Mouse (Mus musculus) hindbrain, embryonic 13.5 days (tissue): Measurements from ENCODE around the gene Srcin1. TPM values are rescaled to one million over a fixed set of nuclear protein-coding genes. Genes with fewer than 3 reads are reported as not detected.

ENCODE experiments used
- ATAC-seq: fragments of 200-750 bp; cut with Nextera tagmentation; 2 replicates; pipeline ENCODE4 v1.8.0; 2017; ENCODE audit warnings: moderate TSS enrichment; ENCODE audit not compliant: low FRiP score
- H3K27ac ChIP-seq: fragments of 300-500 bp; sonication (generic); 2 replicates; pipeline ENCODE4 v1.5.1; 2015; ENCODE audit warnings: inconsistent platforms, mild to moderate bottlenecking, moderate library complexity
- H3K27me3 ChIP-seq: fragments of 300-500 bp; sonication (generic); 2 replicates; pipeline ENCODE4 v1.6.1; 2015; ENCODE audit warnings: mild to moderate bottlenecking, inconsistent platforms
- H3K36me3 ChIP-seq: fragments of 300-500 bp; sonication (generic); 2 replicates; pipeline ENCODE4 v1.6.1; 2015; ENCODE audit warnings: mild to moderate bottlenecking, inconsistent platforms
- H3K4me1 ChIP-seq: fragments of 300-500 bp; sonication (generic); replicated peaks from 2 replicates; pipeline ENCODE4 v1.6.1; 2015; ENCODE audit warnings: inconsistent platforms
- H3K4me2 ChIP-seq: fragments of 300-500 bp; sonication (generic); 2 replicates; pipeline ENCODE4 v1.6.1; 2015; ENCODE audit warnings: inconsistent platforms, mild to moderate bottlenecking, moderate library complexity
- H3K4me3 ChIP-seq: fragments of 300-500 bp; sonication (generic); 2 replicates; pipeline ENCODE4 v1.5.1; 2015; ENCODE audit warnings: mild to moderate bottlenecking, inconsistent platforms
- H3K9ac ChIP-seq: fragments of 300-500 bp; sonication (generic); 2 replicates; pipeline ENCODE4 v1.6.1; 2015; ENCODE audit warnings: mild to moderate bottlenecking, inconsistent platforms
- H3K9me3 ChIP-seq: fragments of 300-500 bp; sonication (generic); 2 replicates; pipeline ENCODE4 v1.6.1; 2016; ENCODE audit warnings: inconsistent platforms
- WGBS: fragments of 180-500 bp; shearing (Covaris S2); methylation state at CpG from one replicate; pipeline ENCODE4 v1.1.7; 2015; 5-methylcytosine and 5-hydroxymethylcytosine counted together
- polyA plus RNA-seq: library from polyadenylated mRNA; unstranded; fragments of >200 nt; fragmentation: Nextera tagmentation; extraction: Ambion mirVana; gene quantifications from 2 replicates; pipeline ENCODE4 v1.2.1, GENCODE M21; 2015

Srcin1 gene
- polyA plus RNA-seq, 1 experiment from 2014 or later, result 7.0 TPM

- no peak overlapping the region; the same call in 1 of the 2 replicates for H3K27ac ChIP-seq
- no peak for ATAC-seq
- no peak overlapping the region for H3K4me2 ChIP-seq
- H3K27me3 ChIP-seq, result no peaks in the 10 kb centered on the region
- WGBS, result 53% methylated on average over 5 of the region's 5 CpGs
- no peak overlapping the region for H3K4me3 ChIP-seq
- no peaks in the 10 kb centered on the region for H3K9me3 ChIP-seq
- H3K36me3 ChIP-seq, result no peaks in the 10 kb centered on the region
- H3K9ac ChIP-seq, result no peak overlapping the region
- peaks cover 23% of the 10 kb centered on the region for H3K4me1 ChIP-seq
Measured at GRCm38 (mm10) chr11:97509058-97509457, 66.9 kb downstream of the Srcin1 start.

- Histone ChIP-seq H3K9ac (no peak overlapping the region), H3K4me3 (no peak overlapping the region), H3K9me3 (no peaks in the 10 kb centered on the region), H3K36me3 (no peaks in the 10 kb centered on the region), H3K27me3 (no peaks in the 10 kb centered on the region), H3K27ac (no peak overlapping the region), H3K4me1 (peaks cover 23% of the 10 kb centered on the region), H3K4me2 (no peak overlapping the region)
- WGBS, result 81% methylated on average over 3 of the region's 3 CpGs
- no peak for ATAC-seq
Measured at GRCm38 (mm10) chr11:97508198-97508597, 67.8 kb downstream of the Srcin1 start.

DNA sequence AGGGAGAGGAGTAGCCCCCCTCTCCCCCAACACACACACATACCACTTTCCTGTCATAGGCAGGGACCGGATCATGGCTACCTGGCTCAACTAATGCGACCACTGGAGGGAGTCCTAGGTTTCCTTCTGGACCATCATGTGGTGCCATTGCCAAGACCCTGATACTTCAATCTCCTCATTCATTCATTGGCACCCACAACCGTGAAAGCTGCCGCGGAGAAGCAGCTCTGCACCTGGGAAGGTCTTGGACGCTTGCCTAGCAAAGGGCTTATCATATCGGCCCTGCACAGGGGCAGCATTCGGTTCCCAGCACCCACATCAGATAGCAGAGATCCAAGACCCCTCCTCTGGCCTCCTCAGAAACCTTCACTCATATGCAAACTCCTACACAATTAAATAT, 69.7 kb downstream of the Srcin1 start:
- H3K9me3 ChIP-seq, result no peaks in the 10 kb centered on the region
- no peaks in the 10 kb centered on the region for H3K36me3 ChIP-seq
- no peak overlapping the region for H3K9ac ChIP-seq
- peaks cover 19% of the 10 kb centered on the region for H3K4me1 ChIP-seq
- WGBS, result 55% methylated on average over 8 of the region's 8 CpGs
- no peak for ATAC-seq
- H3K4me3 ChIP-seq, result no peak overlapping the region
- H3K4me2 ChIP-seq, result no peak overlapping the region
- H3K27ac ChIP-seq, result no peak overlapping the region
- H3K27me3 ChIP-seq, result peaks cover 16% of the 10 kb centered on the region

GRCm38 (mm10) chr11:97505784-97506183, 70.2 kb downstream of the Srcin1 start:
- Histone ChIP-seq H3K36me3 (no peaks in the 10 kb centered on the region), H3K4me2 (no peak overlapping the region), H3K9ac (no peak overlapping the region), H3K9me3 (no peaks in the 10 kb centered on the region), H3K27me3 (peaks cover 21% of the 10 kb centered on the region), H3K4me1 (peaks cover 19% of the 10 kb centered on the region), H3K27ac (no peak overlapping the region), H3K4me3 (no peak overlapping the region)
- 80% methylated on average over 4 of the region's 4 CpGs for WGBS
- no peak for ATAC-seq

GRCm38 (mm10) chr11:97502846-97503245, 73.1 kb downstream of the Srcin1 start:
- H3K9me3 ChIP-seq, result no peaks in the 10 kb centered on the region
- H3K27me3 ChIP-seq, result peaks cover 51% of the 10 kb centered on the region
- H3K4me2 ChIP-seq, result no peak overlapping the region
- no peak overlapping the region for H3K9ac ChIP-seq
- no peak overlapping the region for H3K27ac ChIP-seq
- peaks cover 17% of the 10 kb centered on the region for H3K4me1 ChIP-seq
- peaks cover 5% of the 10 kb centered on the region; the same call in 1 of the 2 replicates for H3K36me3 ChIP-seq
- 73% methylated on average over 4 of the region's 4 CpGs for WGBS
- H3K4me3 ChIP-seq, result no peak overlapping the region
- ATAC-seq, result no peak

DNA sequence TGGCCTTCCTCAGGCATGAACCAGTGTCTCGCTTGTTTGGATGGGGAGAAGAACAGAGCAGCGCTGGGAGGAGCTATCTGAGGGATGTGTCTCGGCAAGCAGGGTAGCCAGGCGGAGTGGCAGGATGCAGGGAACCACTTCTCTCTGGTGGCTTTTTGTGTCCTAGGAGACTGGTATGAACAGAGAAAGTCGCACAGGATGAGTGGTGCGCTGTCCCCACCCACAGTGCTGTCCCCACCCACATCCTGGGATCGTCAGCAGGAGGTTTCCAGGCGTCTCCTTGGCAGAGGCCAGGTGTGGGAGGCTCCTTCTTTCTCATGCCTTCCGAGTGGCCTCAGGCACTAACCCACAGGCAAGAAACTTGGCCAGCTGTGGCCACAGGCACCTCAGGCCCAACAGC, 73.6 kb downstream of the Srcin1 start:
- WGBS, result 40% methylated on average over 9 of the region's 9 CpGs
- Histone ChIP-seq H3K36me3 (peaks cover 10% of the 10 kb centered on the region), H3K4me1 (peaks cover 17% of the 10 kb centered on the region), H3K9me3 (no peaks in the 10 kb centered on the region), H3K4me3 (no peak overlapping the region), H3K4me2 (no peak overlapping the region), H3K9ac (no peak overlapping the region), H3K27ac (no peak overlapping the region), H3K27me3 (peaks cover 55% of the 10 kb centered on the region)
- ATAC-seq, result no peak

DNA sequence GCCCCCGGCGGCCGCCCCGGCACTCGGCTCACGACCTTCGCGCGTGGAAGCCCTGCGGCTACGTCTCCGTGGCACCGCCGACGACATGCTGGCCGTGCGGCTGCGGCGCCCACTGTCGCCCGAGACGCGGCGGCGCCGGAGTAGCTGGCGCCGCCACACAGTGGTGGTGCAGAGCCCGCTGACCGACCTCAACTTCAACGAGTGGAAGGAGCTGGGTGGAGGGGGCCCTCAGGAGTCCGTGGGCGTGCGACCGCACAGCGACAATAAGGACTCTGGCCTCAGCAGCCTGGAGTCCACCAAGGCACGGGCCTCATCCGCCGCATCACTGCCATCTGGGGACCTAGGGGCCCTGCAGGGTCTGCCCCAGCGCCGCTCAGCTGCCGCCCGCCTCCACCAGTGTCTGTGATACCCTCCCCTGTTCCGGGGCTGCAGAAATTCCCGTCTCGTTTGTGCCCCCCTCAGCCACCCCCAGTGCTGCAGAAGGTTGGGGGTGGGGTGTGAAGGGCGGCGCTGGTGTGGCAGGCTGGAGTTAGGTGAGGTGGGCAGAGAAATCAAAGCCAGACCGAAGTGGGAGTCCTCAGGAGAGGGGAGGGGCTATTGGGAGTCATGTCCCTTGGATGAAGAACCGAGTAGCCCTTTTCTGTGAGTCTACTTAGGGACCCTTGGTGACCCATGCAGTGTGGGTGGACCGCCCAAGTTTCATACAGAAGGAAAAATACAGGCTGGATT, 75.1 kb downstream of the Srcin1 start:
- ATAC-seq, result peak; percentile 50; the same call in 1 of the 2 replicates

DNA sequence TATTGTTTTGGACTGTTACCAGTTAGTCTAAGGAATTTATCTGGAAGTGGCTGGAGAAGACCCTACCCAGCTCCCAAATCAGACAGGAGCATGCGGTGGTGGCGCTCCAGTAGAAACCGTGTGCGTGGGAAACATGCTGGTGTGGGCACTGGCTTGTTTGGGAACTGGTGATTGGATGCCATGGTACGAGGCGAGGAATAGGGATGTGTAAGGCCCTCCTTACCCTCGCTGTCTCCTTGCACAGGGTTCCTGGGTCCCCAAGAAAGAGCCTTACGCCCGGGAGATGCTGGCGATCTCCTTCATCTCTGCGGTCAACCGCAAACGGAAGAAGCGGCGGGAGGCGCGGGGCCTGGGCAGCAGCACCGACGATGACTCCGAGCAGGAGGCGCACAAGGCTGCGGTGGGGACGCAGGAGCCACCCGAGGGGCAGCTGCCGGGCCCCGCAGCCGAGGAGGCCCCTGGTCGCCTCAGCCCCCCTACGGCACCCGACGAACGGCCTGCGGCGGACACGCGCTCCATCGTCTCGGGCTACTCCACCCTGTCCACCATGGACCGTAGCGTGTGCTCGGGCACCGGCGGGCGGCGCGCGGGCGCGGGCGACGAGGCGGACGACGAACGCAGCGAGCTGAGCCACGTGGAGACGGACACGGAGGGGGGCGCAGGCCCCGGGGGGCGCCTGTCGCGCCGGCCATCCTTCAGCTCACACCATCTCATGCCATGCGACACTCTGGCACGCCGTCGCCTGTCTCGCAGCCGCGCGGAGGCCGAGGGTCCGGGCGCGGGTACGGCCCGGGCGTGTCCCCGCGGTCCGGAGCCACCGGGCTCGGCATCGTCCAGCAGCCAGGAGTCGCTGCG, 75.9 kb downstream of the Srcin1 start, which contains the start of gene 4933428G20Rik:
Gene 4933428G20Rik (minus strand): TSS at position 476 of the 855 bp plus-strand sequence.
- peak; percentile 40; the same call in 1 of the 2 replicates for ATAC-seq
- Histone ChIP-seq H3K36me3 (peaks cover 22% of the 10 kb centered on the region), H3K9ac (peak within 1 kb of the TSS; percentile 68), H3K4me1 (peaks cover 17% of the 10 kb centered on the region), H3K27me3 (peaks cover 65% of the 10 kb centered on the region), H3K4me2 (peak within 1 kb of the TSS; percentile 62), H3K9me3 (no peaks in the 10 kb centered on the region), H3K4me3 (peak within 1 kb of the TSS; percentile 40), H3K27ac (no peak within 1 kb of the TSS)
- 16% methylated on average over 55 of the region's 88 CpGs for WGBS

More for the DNA sequence above, 75.1 kb downstream of the Srcin1 start:
- Histone ChIP-seq H3K4me1 (peaks cover 17% of the 10 kb centered on the region), H3K4me3 (peak overlapping the region; percentile 40), H3K27me3 (peaks cover 65% of the 10 kb centered on the region), H3K27ac (no peak overlapping the region), H3K9me3 (no peaks in the 10 kb centered on the region), H3K4me2 (peak overlapping the region; percentile 62), H3K9ac (peak overlapping the region; percentile 68), H3K36me3 (peaks cover 17% of the 10 kb centered on the region)
- WGBS, result 18% methylated on average over 42 of the region's 51 CpGs

DNA sequence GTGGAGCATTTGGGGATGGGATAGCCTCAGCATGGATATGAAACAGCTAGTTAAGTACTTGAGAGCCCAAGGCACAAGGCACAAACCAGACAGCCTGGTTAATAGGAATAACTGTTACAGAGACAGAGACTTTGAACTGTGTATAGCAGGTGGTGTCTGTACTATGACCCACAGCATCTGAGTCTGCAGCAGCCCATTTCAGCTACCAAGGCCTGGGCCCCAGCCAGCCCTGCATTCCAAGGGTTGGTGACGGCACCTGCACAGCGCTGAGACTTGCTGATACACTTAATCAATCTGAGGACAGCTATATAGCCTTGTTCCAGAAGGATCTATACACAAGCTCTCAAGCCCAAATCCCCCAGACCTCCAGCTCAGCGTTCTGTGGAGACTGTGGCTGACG, 78.4 kb downstream of the Srcin1 start:
- Histone ChIP-seq H3K27ac (no peak overlapping the region), H3K4me3 (no peak overlapping the region), H3K4me2 (no peak overlapping the region), H3K9me3 (no peaks in the 10 kb centered on the region), H3K9ac (no peak overlapping the region), H3K36me3 (peaks cover 44% of the 10 kb centered on the region), H3K4me1 (peaks cover 17% of the 10 kb centered on the region), H3K27me3 (peaks cover 62% of the 10 kb centered on the region)
- 93% methylated on average over 4 of the region's 4 CpGs for WGBS
- no peak for ATAC-seq

GRCm38 (mm10) chr11:97492836-97493235, 83.2 kb downstream of the Srcin1 start:
- H3K4me2 ChIP-seq, result no peak overlapping the region
- no peak overlapping the region for H3K9ac ChIP-seq
- H3K4me3 ChIP-seq, result no peak overlapping the region
- peaks cover 7% of the 10 kb centered on the region; the same call in 1 of the 2 replicates for H3K4me1 ChIP-seq
- no peaks in the 10 kb centered on the region for H3K9me3 ChIP-seq
- peaks cover 58% of the 10 kb centered on the region for H3K36me3 ChIP-seq
- 80% methylated on average over 3 of the region's 3 CpGs for WGBS
- H3K27me3 ChIP-seq, result peaks cover 25% of the 10 kb centered on the region
- H3K27ac ChIP-seq, result no peak overlapping the region
- ATAC-seq, result no peak

DNA sequence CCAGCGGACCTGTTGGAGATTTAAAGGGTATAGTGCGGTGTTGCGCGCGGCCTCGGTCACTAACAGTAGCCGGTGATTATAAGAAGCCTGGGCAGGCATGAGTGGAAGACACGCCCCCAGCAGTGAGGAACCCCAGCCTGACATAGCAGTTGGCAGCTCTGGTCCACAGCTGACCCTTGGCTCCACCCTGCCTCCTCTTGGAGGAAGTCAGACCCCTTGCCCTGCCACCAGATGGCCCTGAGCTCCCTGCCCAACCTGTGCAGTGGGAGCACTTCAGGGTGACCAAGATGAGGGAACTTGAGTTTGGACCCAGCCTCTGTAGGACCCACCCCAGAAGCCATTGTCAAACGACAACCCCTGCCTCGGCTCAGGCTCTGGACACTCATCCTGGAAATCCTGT, 84.3 kb downstream of the Srcin1 start:
- peaks cover 13% of the 10 kb centered on the region; the same call in 1 of the 2 replicates for H3K27me3 ChIP-seq
- no peaks in the 10 kb centered on the region for H3K9me3 ChIP-seq
- ATAC-seq, result no peak
- H3K4me1 ChIP-seq, result peaks cover 7% of the 10 kb centered on the region; the same call in 1 of the 2 replicates
- no peak overlapping the region; the same call in 1 of the 2 replicates for H3K9ac ChIP-seq
- H3K27ac ChIP-seq, result no peak overlapping the region
- WGBS, result 78% methylated on average over 10 of the region's 10 CpGs
- no peak overlapping the region for H3K4me2 ChIP-seq
- H3K4me3 ChIP-seq, result no peak overlapping the region
- H3K36me3 ChIP-seq, result peaks cover 57% of the 10 kb centered on the region

- Histone ChIP-seq H3K27me3 (peaks cover 10% of the 10 kb centered on the region; the same call in 1 of the 2 replicates), H3K9me3 (no peaks in the 10 kb centered on the region), H3K4me3 (no peak overlapping the region), H3K9ac (no peak overlapping the region), H3K27ac (no peak overlapping the region), H3K4me1 (peaks cover 7% of the 10 kb centered on the region; the same call in 1 of the 2 replicates), H3K4me2 (no peak overlapping the region), H3K36me3 (peaks cover 61% of the 10 kb centered on the region)
- ATAC-seq, result no peak
- 20% methylated on average over 16 of the region's 16 CpGs for WGBS
Measured at GRCm38 (mm10) chr11:97489589-97490324, 86.2 kb downstream of the Srcin1 start.
